Mouse (Mus musculus) CD4-positive helper T cell, adult 2 months (primary cell): Measurements from ENCODE around the gene Atp6v1d.

ENCODE experiments used
- DNase-seq: peaks from one replicate; pipeline ENCODE4 v3.0.0-alpha.2; 2012; ENCODE audit warnings: low read depth, missing footprints, low spot score

Gene Atp6v1d

DNA sequence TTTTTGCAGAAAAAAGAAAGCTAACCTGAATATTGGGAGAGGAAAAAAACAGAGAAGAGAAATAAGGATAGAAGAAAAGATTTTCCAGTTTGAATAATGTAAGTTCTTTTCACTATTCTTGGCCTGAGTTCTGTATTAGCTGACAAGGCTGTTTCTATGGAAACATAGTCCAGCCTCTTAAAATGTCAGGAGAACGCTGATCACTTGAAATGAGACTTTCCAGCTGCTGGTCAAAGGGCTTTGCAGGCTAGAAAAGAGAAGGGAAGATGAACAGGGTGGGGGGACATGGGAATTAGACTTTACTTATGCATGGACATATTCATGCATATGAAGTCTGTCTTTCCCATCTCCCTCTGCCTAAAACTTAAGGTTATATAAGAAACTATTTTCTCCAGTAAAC, 67.2 kb downstream of the Atp6v1d start:
- DNase-seq = no peak

DNA sequence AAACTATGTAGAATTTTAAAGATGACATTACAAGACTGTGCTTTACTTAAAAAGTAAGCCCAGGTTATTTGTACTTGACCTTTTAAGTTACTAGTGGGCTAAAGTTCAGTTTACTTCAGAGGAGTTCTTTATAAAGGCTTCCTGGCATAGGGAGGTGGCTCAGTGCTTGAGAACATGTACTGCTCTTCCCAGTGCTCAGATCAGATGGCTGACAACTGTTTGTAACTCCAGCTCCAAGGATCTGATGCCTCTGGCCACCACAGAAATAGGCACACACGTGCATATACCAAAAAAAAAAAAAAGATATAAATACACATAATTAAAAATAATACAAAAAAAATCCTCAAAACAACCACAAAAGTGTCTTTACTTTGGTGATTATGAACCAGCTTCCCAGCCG, 70.6 kb downstream of the Atp6v1d start:
- DNase-seq = no peak
